In the genomic region with DNA sequence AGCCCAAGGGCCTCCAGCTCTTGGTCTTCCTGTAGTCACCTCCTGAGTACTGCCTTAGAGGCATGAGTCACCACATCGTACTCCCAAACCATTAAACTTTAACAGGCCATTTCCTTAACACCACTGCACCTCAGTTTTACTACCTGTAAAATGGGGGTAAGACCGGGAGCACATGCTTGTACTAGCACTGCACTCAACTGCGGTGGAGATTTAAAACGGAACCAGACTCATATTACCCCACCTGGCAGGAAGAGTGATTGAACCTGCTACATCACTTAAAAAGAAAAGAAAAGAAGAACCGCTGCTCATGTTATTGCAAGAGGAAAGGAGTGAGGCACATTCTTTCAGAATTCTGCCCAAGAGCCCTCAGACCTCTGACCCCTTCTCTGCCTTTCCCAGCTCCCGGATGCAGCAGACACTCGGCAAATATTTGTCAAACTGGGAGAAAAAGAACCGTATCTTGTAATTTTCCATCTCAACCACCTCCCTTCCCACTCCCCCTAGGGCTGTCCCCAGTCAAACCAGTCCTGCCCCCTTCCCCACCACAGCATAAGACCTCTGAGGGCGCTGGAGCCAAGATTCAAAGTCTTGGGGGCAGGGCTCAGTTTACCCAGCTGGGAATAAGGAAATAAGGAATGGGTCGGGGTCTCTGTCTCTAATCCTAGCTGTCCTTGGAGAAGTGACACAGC, we compare ENCODE assay signal across 8 mouse cellular contexts. TPM values are rescaled to one million over a fixed set of nuclear protein-coding genes. Genes with fewer than 3 reads are reported as not detected.
A peak's percentile ranks its signal among the peaks of the same experiment; 100 is the strongest.
DNase-seq lines count a peak whose midpoint lies in the region; ATAC-seq lines count a peak whose summit lies in the region.
"Had no signal": no experiment of that assay in that cellular context is flagged by ENCODE, and none has a peak within 500 bp of the region (broad histone marks: within the 10 kb centered on the region; RNA-seq: fewer than 3 reads in every experiment).

No protein-coding gene starts in this region.

- peak; percentile 6 for ATAC-seq in CD4-positive, CD25-positive, alpha-beta regulatory T cell, adult 4 months
- ATAC-seq in hindbrain, embryonic 11.5 days (ENCODE audit: low FRiP score) = no peak
- no peak for ATAC-seq in liver, embryonic 12.5 days
- ATAC-seq in neural tube, embryonic 12.5 days (ENCODE audit: low FRiP score, low read depth) = no peak

- peak overlapping the region; percentile 99 for H3K4me3 ChIP-seq in hindbrain, embryonic 11.5 days (ENCODE audit: low read depth, low read length)
- peak overlapping the region; percentile 93 for H3K4me3 ChIP-seq in liver, embryonic 12.5 days
- H3K4me3 ChIP-seq in neural tube, embryonic 12.5 days = peak overlapping the region; percentile 97

- H3K9ac ChIP-seq in hindbrain, embryonic 11.5 days (ENCODE audit: low read depth, low read length) = peak overlapping the region; percentile 87; the same call in 1 of the 2 replicates
- H3K9ac ChIP-seq in liver, embryonic 12.5 days = peak overlapping the region; percentile 92
- H3K9ac ChIP-seq in neural tube, embryonic 12.5 days = peak overlapping the region; percentile 60

- peak overlapping the region; percentile 97 for H3K4me2 ChIP-seq in hindbrain, embryonic 11.5 days (replicated peaks; ENCODE audit: low read depth, low read length)
- peak overlapping the region; percentile 99 for H3K4me2 ChIP-seq in liver, embryonic 12.5 days
- peak overlapping the region; percentile 96 for H3K4me2 ChIP-seq in neural tube, embryonic 12.5 days (replicated peaks)

- peak; percentile 13 for DNase-seq in MEL-GATA-1-ER (ENCODE audit: extremely low read depth, low read depth)
- DNase-seq in hindbrain, embryonic 11.5 days (ENCODE audit: low spot score) = no peak
- no peak for DNase-seq in cerebellum, adult 9-11 months
- no peak for DNase-seq in layer of hippocampus, postnatal 14 days (ENCODE audit: low spot score in 2 of 2)

- no peaks in the 10 kb centered on the region for H3K27me3 ChIP-seq in hindbrain, embryonic 11.5 days (ENCODE audit: control insufficient read depth, insufficient read depth, low read length)
- H3K27me3 ChIP-seq in liver, embryonic 12.5 days (replicated peaks) = no peaks in the 10 kb centered on the region
- no peaks in the 10 kb centered on the region for H3K27me3 ChIP-seq in neural tube, embryonic 12.5 days (replicated peaks)

- 47% methylated on average over 10 of the region's 10 CpGs for WGBS in hindbrain, embryonic 11.5 days
- WGBS in liver, embryonic 12.5 days (ENCODE audit: insufficient replicate concordance) = 31% methylated on average over 10 of the region's 10 CpGs
- 48% methylated on average over 10 of the region's 10 CpGs for WGBS in neural tube, embryonic 12.5 days

- peak overlapping the region; percentile 24; the same call in 1 of the 2 replicates for H3K27ac ChIP-seq in hindbrain, embryonic 11.5 days (ENCODE audit: low read depth, low read length)
- H3K27ac ChIP-seq in liver, embryonic 12.5 days = peak overlapping the region; percentile 97
- no peak overlapping the region for H3K27ac ChIP-seq in neural tube, embryonic 12.5 days

- no peaks in the 10 kb centered on the region for H3K9me3 ChIP-seq in hindbrain, embryonic 11.5 days (ENCODE audit: control insufficient read depth, low read length)
- H3K9me3 ChIP-seq in liver, embryonic 12.5 days (replicated peaks) = no peaks in the 10 kb centered on the region
- H3K9me3 ChIP-seq in neural tube, embryonic 12.5 days = no peaks in the 10 kb centered on the region

- H3K36me3 ChIP-seq in hindbrain, embryonic 11.5 days (ENCODE audit: control insufficient read depth, insufficient read depth, low read length) = no peaks in the 10 kb centered on the region
- peaks cover 34% of the 10 kb centered on the region for H3K36me3 ChIP-seq in liver, embryonic 12.5 days
- H3K36me3 ChIP-seq in neural tube, embryonic 12.5 days = peaks cover 14% of the 10 kb centered on the region

- peaks cover 11% of the 10 kb centered on the region for H3K4me1 ChIP-seq in hindbrain, embryonic 11.5 days (replicated peaks; ENCODE audit: control insufficient read depth, insufficient read depth, low read length)
- H3K4me1 ChIP-seq in liver, embryonic 12.5 days = peaks cover 84% of the 10 kb centered on the region
- H3K4me1 ChIP-seq in neural tube, embryonic 12.5 days = peaks cover 24% of the 10 kb centered on the region

RNA-seq across cellular contexts. Expression of a gene that starts 2.5 kb away (rescaled TPM):
- 100 to 1,000 TPM in 1 of 2 experiments, 10 to 100 TPM in 1; 52.3 to 109 TPM for polyA plus RNA-seq in CD4-positive, CD25-positive, alpha-beta regulatory T cell, adult 4 months (2017; shearing (Covaris generic))
- polyA plus RNA-seq in hindbrain, embryonic 11.5 days (2014; fragmentation: Nextera tagmentation; extraction: Ambion mirVana) = 29.2 and 50.2 TPM in 2 replicates
- polyA plus RNA-seq in liver, embryonic 12.5 days (2016; fragmentation: Nextera tagmentation; extraction: Ambion mirVana) = 61.1 and 61.5 TPM in 2 replicates
- 53.4 and 56.3 TPM in 2 replicates for polyA plus RNA-seq in neural tube, embryonic 12.5 days (2016; fragmentation: Nextera tagmentation; extraction: Ambion mirVana)
- 10 to 100 TPM; 23.2 to 24.2 TPM for total RNA-seq in layer of hippocampus, postnatal 14 days (2021)

RNA-seq across cellular contexts. Expression of a gene that starts 10.7 kb away (rescaled TPM):
- polyA plus RNA-seq in CD4-positive, CD25-positive, alpha-beta regulatory T cell, adult 4 months (2017; shearing (Covaris generic)) = 1 to 10 TPM; 1.7 to 2.1 TPM
- polyA plus RNA-seq in hindbrain, embryonic 11.5 days (2014; fragmentation: Nextera tagmentation; extraction: Ambion mirVana) = 0.18 TPM in 1 of 2 replicates, not detected in the other
- polyA plus RNA-seq in liver, embryonic 12.5 days (2016; fragmentation: Nextera tagmentation; extraction: Ambion mirVana) = not detected in 2 replicates
- polyA plus RNA-seq in neural tube, embryonic 12.5 days (2016; fragmentation: Nextera tagmentation; extraction: Ambion mirVana) = 0.20 TPM in 1 of 2 replicates, not detected in the other
- under 1 TPM in 1 of 2 experiments, not detected in 1; 0.79 TPM for total RNA-seq in layer of hippocampus, postnatal 14 days (2021)
- total RNA-seq: hematopoietic stem cell, adult 5-6 weeks had no signal

RNA-seq across cellular contexts. Expression of a gene that starts 13.3 kb away (rescaled TPM):
- not detected for polyA plus RNA-seq in CD4-positive, CD25-positive, alpha-beta regulatory T cell, adult 4 months (2017; shearing (Covaris generic))
- polyA plus RNA-seq in hindbrain, embryonic 11.5 days (2014; fragmentation: Nextera tagmentation; extraction: Ambion mirVana) = 49.6 and 52.1 TPM in 2 replicates
- polyA plus RNA-seq in liver, embryonic 12.5 days (2016; fragmentation: Nextera tagmentation; extraction: Ambion mirVana) = 5.1 and 5.6 TPM in 2 replicates
- polyA plus RNA-seq in neural tube, embryonic 12.5 days (2016; fragmentation: Nextera tagmentation; extraction: Ambion mirVana) = 91.1 and 99.1 TPM in 2 replicates
- total RNA-seq in layer of hippocampus, postnatal 14 days (2021) = 100 to 1,000 TPM in 1 of 2 experiments, 10 to 100 TPM in 1; 93.0 to 104 TPM
- total RNA-seq: hematopoietic stem cell, adult 5-6 weeks had no signal

RNA-seq across cellular contexts. Expression of a gene that starts 40.7 kb away (rescaled TPM):
- 1 to 10 TPM in 1 of 2 experiments, under 1 TPM in 1; 0.35 to 2.7 TPM for polyA plus RNA-seq in CD4-positive, CD25-positive, alpha-beta regulatory T cell, adult 4 months (2017; shearing (Covaris generic))
- polyA plus RNA-seq in hindbrain, embryonic 11.5 days (2014; fragmentation: Nextera tagmentation; extraction: Ambion mirVana) = not detected in 2 replicates
- 0.04 and 0.05 TPM in 2 replicates for polyA plus RNA-seq in liver, embryonic 12.5 days (2016; fragmentation: Nextera tagmentation; extraction: Ambion mirVana)
- polyA plus RNA-seq in neural tube, embryonic 12.5 days (2016; fragmentation: Nextera tagmentation; extraction: Ambion mirVana) = 0.08 TPM in 1 of 2 replicates, not detected in the other
- total RNA-seq in layer of hippocampus, postnatal 14 days (2021) = 1 to 10 TPM; 6.1 to 6.5 TPM

RNA-seq across cellular contexts. Expression of a gene that starts 41.0 kb away (rescaled TPM):
- polyA plus RNA-seq in CD4-positive, CD25-positive, alpha-beta regulatory T cell, adult 4 months (2017; shearing (Covaris generic)) = 10 to 100 TPM; 15.2 to 24.0 TPM
- 42.2 and 42.4 TPM in 2 replicates for polyA plus RNA-seq in hindbrain, embryonic 11.5 days (2014; fragmentation: Nextera tagmentation; extraction: Ambion mirVana)
- polyA plus RNA-seq in liver, embryonic 12.5 days (2016; fragmentation: Nextera tagmentation; extraction: Ambion mirVana) = 22.1 and 23.3 TPM in 2 replicates
- polyA plus RNA-seq in neural tube, embryonic 12.5 days (2016; fragmentation: Nextera tagmentation; extraction: Ambion mirVana) = 42.1 and 43.9 TPM in 2 replicates
- 10 to 100 TPM; 37.3 to 39.9 TPM for total RNA-seq in layer of hippocampus, postnatal 14 days (2021)
